Mouse (Mus musculus): ENCODE results near the gene Auts2.

Gene Auts2

DNA sequence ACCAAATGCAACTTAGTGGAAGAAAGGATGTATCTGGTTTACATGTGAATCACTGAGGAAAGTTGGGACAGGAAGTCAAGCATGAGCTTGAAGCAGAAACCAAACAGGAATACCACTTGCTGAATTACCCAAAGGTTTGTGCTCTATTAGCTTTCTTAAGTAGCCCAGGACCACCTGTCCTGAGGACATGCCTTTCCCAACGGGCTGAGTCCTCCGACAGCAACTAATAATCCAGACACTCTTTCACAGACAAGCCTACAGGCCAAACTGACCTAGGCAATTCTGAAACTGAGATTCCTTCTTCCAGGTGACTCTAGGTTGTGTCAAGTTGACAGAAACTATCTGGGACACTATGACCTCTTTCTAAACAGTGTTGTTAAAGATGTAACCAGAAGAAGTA, 44.2 kb downstream of the Auts2 start:
- no peak for DNase-seq

DNA sequence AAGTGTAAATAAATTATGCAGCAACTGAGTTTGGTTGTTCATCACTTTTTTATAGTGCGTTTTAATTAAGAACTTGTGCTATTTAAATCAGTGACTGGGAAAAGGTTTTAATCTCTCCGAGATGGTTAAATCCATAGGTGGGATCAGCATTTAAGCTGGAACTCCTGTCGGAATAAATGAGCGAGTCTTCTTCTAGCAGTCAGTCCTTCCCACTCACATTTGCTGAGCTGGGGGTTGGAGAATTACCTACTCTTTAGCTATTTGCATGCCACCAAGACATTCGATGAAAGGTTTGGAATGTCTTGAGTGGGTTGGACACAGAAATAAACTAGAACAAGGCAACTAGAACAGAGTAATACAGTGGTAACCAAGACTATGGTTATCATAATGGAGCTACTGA, 45.1 kb downstream of the Auts2 start:
- no peak for DNase-seq

DNA sequence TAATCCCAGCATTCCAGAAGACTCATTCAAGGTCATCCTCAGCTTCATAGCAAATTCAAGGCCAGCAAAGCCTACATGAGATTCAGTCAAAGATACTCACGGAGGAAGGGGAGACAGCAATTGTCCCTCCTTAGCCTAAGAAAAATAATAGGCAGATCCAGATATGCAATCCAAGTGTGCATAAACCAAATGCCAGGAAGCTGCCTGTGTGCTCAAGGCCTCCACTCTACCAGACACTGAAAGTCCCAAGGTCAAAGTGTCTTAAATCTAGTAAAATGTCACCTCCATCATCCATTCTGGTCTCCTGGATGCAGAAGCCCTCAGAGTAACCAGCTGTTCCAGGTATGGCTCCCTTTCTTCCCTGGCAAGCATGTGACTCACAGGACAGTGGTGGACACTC, 50.4 kb downstream of the Auts2 start:
- no peak for DNase-seq

DNA sequence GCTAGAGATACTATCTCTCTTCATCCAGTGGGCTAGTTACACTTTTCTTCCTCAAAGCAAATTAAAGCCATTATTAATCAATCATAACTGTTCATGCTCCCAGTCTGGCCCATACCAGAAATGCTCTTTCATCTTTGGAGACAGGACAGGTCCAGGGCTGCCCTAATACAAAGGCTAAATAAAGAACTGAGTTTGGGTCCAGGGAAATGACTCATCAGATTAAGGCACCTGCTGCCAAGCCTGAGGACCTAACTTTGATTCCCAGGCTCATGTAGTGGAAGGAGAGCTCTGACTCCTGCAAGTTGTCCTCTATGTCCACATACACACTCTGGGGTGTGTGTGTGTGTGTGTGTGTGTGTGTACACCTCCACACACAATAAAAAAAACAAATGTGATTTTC, 51.1 kb downstream of the Auts2 start:
- DNase-seq, result no peak

DNA sequence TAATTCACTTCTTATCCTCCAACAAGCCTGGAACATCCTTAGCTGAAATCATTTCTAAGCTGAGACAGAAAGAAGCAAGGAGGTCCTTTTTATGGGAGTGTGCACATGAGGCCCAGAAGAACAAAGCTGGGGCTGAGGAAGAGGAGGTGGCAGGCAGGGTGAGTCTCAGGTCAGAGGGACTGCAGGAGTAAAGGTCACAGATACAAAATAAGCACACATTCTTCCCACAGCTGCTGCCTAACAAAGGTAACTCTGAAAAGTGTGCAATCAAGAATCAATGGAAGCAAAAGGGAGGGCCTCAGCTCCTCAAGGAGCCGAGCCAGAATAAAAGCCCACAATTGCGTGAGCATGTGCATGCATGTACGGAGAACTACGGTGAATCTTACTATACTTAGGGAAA, 51.6 kb downstream of the Auts2 start:
- DNase-seq, result no peak

DNA sequence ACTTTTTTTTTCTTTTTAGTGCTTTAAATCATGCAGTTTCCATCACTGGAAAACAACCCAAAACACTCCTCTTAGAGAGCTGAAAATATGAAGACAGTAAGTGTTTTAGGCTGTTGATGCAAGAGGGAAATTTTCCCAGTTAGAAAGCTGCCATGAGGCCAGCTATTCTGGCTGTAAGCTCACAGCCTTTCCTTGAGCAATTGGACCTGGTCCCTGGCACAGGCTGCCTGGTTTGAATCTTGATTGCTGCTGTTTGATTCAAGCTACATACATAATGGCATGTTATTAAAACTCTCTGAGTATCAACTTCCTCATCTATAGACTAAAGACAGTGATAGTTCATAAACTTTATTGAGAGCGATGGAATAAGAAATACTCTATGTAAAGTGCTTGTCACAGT, 52.8 kb downstream of the Auts2 start:
- DNase-seq, result no peak

DNA sequence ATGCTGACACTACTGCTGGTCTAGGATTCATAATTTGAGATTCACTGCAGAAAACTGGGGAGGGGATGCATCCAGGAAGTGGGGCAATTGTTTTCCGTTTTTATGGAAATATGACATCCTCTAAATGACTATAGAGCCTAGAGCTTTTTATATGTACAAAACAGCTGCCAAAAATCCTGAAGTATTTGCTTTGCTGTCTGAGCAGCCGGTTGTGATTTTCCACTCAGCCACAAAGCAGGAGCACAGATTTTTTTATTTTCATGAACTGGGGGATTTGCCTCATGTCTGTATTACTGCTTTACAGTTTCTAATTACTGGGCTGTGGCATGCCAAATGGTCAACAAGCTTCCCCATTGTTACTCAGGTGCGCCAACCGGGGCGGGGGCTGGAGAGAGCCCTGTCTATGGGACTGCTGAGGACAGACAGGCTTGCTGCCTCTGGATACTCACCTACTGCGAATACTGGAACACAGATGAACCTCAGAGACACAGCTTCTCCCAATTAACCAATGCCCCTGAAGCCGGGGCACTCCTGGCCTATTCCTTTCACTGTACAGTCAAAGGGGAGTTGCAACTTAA, 53.3 kb downstream of the Auts2 start:
- no peak for DNase-seq

DNA sequence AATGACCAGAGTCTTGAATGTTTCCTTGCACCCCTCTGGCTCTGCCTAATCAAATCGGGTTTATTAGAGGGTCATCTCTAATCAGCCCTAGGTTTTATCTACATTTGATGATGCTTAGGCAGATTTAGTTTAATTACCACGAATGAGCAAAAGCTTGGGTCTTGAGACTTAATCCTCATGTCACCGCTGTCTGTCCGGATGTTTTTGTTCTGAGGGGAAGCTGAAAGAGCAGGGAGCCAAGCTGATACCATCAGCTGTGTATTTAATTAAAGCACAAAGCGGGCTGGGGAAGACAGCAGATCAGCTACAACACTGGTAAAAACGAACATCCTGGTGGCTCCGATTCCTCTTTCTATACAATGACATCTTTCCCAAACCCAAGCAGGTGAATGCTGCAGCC, 56.3 kb downstream of the Auts2 start:
- no peak for DNase-seq

DNA sequence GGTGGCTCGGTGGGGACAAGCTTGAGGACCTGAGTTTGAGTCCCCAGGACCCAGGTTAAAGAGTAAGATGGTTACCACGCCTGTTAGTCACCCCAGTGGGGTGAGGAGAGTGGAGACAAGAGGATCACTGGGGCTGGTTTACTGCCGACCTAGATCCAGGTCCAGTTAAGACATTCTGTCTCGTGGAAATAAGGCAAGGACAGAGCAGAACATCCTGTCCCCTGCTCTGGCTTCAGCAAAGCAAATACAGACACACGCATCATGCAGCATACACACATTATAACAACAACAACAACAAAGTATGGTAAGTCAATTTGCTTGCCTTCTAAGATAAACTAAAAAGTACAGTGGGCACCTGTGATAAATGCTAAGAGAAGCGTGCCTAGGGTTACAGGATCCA, 57.1 kb downstream of the Auts2 start:
- DNase-seq, result no peak

DNA sequence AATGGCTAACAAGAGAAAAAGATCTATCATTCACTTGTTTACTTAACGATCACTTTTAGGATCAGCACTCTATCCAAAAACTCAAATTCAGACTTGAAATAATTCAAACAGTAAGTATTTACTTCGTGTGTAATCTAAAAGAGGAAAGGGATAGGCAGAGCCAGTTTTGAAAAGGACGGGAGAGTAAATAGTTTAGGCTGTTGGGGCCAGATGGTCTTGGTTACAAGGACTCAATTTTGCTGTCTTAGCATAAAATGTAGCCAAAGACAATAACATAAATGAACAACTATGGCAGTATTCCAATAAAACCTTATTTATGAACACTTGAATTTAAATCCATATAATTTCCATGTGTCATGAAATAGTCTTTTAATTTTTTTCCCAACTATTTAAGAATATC, 57.7 kb downstream of the Auts2 start:
- DNase-seq, result no peak

DNA sequence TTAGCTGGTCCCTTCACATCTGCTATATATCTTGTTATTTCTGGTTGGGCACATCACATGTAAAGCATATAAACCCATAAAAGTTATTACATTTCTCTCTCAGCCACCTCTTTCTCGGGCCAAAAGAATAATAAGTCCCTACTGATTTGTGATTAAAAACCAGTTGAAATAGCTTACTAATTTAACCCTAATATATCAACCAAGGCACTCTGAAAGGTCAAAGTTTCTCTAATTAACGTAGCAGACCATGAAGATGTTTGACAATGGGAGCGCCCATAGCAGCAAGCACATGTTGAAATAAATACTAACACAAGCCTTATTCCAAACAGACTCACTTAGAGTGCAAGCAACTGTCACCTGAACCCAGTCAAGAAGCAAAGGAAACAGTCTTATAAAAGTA, 61.7 kb downstream of the Auts2 start:
- DNase-seq, result no peak

DNA sequence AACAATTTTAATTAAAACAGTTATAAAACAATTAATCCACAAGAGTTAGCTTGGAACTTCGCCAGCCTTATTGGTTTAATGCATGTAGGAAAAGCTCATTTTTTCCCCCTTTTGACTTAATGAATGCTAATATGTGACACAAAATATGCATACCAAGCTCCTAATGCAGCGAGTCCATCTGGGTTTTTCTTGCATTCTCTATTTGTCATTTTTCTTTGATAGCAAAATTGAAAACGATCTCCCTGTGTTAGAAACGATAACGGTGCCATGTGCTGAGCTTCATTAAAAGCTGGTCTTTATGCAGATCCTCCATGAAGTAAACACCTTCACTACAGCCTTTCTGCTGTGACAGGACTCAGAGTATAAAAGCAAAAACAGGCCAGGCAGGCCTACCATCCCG, 62.7 kb downstream of the Auts2 start:
- DNase-seq, result no peak

DNA sequence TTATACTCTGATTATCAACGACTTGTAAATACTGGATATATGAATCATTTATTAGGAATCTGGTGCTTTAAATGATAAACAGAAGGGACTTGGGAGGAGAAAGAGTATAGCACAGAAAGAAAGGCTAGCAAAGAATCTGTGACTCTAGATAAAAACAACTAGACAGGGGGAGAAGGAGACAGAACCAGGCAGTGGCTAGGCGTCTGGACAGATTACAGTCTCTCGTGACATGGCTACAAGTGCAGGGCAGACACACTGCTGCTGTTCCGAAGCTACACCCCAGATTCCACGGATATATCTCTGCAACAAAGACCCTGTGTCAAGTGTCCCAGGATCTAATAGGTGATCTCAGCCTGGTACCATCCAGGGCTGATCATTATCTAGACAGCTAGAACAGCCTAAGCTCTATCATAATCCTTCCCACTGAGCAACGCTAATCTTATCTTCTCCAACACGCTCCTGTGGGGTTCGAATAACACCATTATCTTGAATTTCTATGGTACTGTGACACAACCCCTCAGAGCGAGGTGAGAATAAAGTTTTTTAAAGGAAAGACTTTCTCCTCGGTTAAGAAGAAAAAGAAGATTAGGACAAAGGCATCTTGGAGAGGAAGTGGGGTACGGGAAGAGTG, 63.8 kb downstream of the Auts2 start:
- DNase-seq, result no peak

DNA sequence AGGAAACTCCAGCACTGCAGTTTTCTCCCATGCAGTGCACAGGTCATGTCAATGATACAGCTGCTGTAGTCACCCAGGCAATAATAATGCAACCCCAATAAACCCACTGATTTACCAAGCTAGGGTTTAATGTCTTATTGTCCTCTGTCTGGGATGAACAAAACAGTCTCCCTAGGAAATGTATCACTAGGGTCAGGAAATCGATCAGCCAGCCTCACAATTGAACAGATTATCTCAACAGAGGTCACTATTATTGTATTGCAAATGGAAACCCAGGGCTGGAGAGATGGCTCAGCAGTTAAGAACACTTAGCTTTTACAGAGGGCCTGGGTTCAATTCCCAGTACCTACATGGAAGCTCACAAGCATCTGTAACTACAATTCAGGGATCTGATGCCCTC, 65.6 kb downstream of the Auts2 start:
- no peak for DNase-seq

DNA sequence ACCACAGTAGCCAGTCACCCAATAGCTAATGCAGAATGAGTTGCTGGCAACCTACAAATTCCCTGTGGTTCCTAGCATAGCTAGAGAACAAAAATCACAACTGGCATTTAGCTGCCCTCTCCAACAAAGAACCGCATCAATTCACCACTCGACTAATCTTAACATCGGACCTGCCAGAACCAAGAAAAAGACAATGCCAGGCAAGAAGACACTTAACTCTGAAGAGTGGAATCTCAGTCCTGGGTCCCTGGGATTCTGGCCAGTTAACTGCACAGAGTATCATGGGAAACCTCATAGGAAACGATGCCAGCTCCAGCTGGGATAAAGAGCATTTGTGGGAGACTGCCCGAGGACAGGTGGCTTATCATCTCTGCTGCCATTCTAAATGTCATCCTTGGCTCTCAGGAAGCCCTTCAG, 70.2 kb downstream of the Auts2 start:
- DNase-seq, result peak; percentile 11

DNA sequence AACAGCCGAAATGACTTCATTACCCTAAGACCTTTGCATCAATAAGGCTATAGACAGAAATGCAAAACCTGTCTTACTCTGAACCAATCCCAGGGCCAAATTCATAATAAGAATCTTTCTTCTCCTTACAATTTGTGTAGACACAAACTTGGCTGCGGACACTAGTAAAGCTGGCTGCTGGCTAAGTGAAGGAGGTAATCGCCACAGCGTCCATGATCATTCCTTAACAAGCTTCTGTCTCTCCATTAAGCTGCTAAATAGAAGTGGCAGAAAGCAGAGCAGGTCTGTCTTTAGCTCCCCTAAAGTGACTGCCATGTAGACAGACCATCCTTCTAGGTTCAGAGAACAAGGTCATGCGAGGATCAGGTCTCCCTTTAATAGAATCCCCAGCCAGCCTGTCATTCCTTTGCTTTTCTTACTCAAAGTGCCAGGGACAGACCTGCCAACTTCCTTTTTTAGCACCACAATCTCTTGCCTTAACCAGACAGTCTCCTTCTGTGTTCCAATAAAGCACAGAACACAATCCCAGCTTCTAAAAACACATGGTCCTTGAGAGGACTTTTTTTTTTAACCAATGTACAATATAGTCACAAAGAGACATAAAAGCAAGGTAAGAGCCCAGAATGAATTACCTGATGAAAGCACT, 70.8 kb downstream of the Auts2 start:
- no peak for DNase-seq

DNA sequence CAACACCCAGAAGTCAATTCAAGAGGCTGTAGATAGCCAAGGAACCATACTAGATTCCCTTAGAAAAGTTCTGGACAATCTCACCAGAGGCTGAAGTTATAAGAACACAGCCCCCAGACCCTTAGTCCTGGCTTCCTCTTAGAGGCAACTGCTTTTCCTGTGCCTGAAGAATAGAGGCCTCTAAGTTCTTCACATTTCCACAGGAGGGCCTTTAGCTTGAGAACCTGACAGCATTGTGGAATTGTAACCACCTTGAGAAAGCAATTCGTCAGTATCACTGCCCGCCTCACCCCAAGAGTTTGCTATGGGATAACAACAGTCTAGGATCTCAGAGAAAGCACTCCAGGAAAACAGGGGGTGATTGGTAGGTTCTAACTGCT, 75.8 kb downstream of the Auts2 start:
- no peak for DNase-seq

DNA sequence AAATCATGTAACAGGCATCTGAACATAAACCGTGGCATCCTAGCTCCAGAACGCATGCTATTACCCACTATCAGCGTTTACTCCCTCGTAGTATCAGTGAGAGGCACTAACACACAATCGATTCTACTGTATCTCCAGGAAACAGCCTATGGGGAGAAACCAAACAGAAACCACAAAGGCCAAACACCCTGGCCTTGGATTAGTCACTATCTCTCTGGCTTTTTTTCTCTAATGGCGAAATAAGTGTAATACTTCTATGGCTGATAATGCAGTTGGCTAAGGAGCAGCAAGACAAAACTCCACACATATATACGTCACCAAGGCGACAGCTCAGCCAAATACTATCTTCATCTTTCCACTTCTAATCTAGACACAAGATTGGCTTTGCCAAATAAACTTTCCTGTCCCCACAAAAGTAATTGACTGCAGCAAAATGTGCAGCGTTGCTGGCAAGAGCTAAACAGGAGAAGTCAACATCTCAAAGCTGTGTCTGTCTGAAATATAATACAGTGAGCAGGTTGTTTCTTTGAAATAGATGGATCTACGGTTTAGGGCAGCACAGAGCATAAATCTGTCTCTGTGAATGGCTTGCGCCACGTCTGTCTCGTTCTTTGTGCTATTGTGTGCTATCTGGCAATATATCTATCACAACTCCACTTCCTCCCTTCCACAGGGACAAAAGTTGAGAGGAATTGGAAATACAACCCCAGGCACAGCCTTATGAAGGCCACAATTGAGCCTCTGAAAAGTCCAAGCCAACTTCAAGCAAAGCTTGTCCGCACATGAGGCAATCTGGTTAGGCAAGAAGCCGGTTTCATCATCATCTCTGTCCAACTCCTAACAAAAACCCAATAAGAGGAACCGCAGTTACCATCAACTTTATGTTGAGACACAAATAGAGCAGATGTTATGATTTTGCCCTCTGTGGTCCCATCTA, 76.4 kb downstream of the Auts2 start:
- DNase-seq, result no peak

DNA sequence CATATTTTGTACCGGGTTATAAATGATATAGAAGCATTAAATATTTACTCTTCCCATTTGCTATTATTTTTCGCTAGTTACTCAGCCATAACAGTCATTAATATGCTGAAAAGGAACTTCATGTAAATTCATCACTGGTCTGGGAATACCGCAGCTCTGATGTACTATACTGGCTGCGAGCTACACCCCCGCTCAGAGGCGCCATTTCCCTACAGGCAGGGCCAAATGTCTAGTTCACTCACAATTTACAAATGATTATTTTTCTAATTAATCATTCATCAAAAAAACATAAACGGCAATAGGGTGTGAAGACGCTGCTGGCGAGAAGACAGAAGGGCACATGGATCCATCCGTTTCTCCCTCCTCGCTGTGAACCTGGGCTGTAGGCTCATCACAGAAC, 80.6 kb downstream of the Auts2 start:
- DNase-seq, result no peak

DNA sequence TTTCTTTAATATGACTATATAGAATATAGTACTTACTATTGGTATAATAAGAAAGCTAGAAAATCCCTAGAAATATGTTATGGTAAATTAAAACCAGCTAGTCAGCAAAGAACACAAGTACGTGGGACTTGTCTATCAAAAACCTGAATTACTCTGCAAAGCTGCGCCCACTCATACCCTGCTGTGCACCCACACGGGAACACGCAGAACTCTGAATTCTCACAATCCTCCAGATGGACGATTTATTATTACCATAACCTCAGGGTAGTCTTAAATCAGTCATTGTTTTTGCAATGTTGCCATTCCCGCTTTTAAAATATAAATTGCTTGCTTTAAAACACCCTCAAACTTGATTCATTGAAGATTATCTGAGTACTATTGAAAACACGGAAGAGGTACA, 84.6 kb downstream of the Auts2 start:
- DNase-seq, result no peak

DNA sequence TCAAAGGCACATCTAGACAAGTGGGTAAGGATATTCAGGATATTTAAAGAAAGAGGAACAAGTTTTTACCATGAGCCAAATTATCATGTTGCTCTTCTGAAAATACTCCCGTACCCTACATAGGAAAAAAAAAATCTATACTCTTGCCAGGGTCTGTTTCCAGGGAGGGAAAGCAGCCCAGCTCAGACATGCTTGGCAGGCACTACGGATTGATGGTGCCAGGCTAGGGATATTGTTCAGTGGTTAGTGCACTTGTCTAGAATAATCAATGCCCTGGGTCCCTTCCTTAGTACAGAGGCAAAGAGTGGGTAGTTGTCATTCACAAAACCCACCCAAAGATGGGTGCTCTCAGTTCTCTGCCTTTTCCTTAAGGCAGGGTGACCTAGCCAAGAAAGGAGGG, 90.8 kb downstream of the Auts2 start:
- DNase-seq, result peak; percentile 17

DNA sequence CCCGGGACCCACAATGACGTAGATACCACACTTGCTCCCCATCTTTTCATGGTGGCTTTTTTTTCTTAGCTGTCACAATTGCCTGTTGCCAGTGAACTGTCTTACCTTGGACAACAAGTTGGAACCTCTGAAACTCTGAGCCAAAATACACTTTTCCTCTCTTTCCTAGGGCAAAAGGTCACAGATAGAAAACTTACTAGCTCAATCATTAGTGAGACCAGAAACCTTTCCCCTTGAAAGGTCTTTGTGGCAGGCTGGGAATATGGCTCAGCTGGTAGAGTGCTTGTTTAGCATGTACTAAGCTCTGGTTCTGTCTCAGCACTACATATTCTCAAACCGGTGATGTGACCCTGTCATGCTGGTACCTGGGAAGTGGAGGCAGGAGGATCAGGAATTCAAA, 93.1 kb downstream of the Auts2 start:
- no peak for DNase-seq

DNA sequence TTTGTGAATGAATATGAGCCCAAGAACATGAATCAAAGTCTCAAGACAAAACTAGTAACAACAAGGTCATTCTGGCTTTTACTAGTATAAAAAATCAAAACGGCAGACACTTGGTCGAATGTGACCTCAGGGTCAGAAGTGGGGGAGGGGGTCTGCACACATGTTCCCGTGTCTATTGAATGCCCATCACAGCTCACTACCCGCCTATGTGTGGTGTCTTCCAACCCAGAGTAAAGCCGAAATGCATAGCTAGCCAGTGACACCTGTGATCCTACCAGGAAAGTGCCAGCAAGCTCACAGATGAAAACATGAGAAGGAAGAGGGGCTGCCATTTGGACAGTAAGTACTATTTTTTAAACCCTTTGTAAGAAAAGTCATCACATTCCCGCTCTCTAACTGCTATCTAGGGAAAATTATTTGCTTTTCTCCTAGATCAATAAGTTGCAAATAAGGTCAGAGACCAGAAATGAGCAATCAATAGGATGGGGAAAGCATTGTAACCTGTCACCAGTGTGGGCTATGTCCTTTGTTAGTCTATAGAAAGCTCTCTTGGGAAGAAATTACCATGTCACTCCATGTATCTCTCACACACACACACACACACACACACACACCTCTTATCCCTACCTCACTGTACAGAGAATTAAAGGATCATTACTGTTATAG, 94.6 kb downstream of the Auts2 start:
- DNase-seq, result no peak
